Mouse (Mus musculus) layer of hippocampus, postnatal 36 days (tissue): ENCODE results near the gene Rap1b. TPM values are rescaled to one million over a fixed set of nuclear protein-coding genes. Genes with fewer than 3 reads are reported as not detected.
"Not testable (repeated sequence)": the region's sequence is repeated elsewhere in the genome, so short reads cannot be mapped to it uniquely, and the experiment has no call there.

Experiments used
- DNase-seq, 2 experiments: peaks; one replicate each; pipeline ENCODE4 v3.0.0; 2022
- total RNA-seq, 2 experiments: library from RNA; stranded (reverse); gene quantifications; 2 replicates each; pipeline ENCODE4 v1.2.3; 2021

The Rap1b gene
- 10 to 100 TPM; 64.4 to 66.1 TPM for total RNA-seq

- DNase-seq: peak; percentile 96 to 97
Observed at GRCm38 (mm10) chr10:117845597-117846259, at the start of gene Rap1b. Gene Rap1b, minus strand, starts transcription at chr10:117846035.

- no peak for DNase-seq
Observed at GRCm38 (mm10) chr10:117895186-117895585, 49.4 kb upstream of the Rap1b start.

- DNase-seq: no peak
Observed at GRCm38 (mm10) chr10:117894114-117895035, 48.5 kb upstream of the Rap1b start.

- not testable (repeated sequence) for DNase-seq
Observed at GRCm38 (mm10) chr10:117893128-117893527, 47.3 kb upstream of the Rap1b start.

- DNase-seq: no peak
Observed at GRCm38 (mm10) chr10:117891327-117891726, 45.5 kb upstream of the Rap1b start.

- no peak for DNase-seq
Observed at GRCm38 (mm10) chr10:117888822-117889221, 43.0 kb upstream of the Rap1b start.

GRCm38 (mm10) chr10:117885358-117885757 lies 39.5 kb upstream of the Rap1b start:
- DNase-seq: no peak

- no peak for DNase-seq
Observed at GRCm38 (mm10) chr10:117884760-117885159, 38.9 kb upstream of the Rap1b start.

- no peak for DNase-seq
Observed at GRCm38 (mm10) chr10:117883438-117883837, 37.6 kb upstream of the Rap1b start.

- DNase-seq: no peak
Observed at GRCm38 (mm10) chr10:117878628-117879027, 32.8 kb upstream of the Rap1b start.

GRCm38 (mm10) chr10:117876801-117877200 lies 31.0 kb upstream of the Rap1b start:
- no peak for DNase-seq

- DNase-seq: no peak
Observed at GRCm38 (mm10) chr10:117876400-117876799, 30.6 kb upstream of the Rap1b start.

GRCm38 (mm10) chr10:117874936-117875335 lies 29.1 kb upstream of the Rap1b start:
- peak; percentile 52 to 54 for DNase-seq

GRCm38 (mm10) chr10:117873952-117874351 lies 28.1 kb upstream of the Rap1b start:
- no peak for DNase-seq

GRCm38 (mm10) chr10:117872468-117872867 lies 26.6 kb upstream of the Rap1b start:
- no peak for DNase-seq

GRCm38 (mm10) chr10:117867301-117867700 lies 21.5 kb upstream of the Rap1b start:
- DNase-seq: no peak

- DNase-seq: no peak
Observed at GRCm38 (mm10) chr10:117866641-117867040, 20.8 kb upstream of the Rap1b start.

- DNase-seq: no peak
Observed at GRCm38 (mm10) chr10:117864695-117865094, 18.9 kb upstream of the Rap1b start.

- no peak for DNase-seq
Observed at GRCm38 (mm10) chr10:117864251-117864650, 18.4 kb upstream of the Rap1b start.

GRCm38 (mm10) chr10:117862014-117862580 lies 16.3 kb upstream of the Rap1b start:
- DNase-seq: no peak

GRCm38 (mm10) chr10:117860958-117861357 lies 15.1 kb upstream of the Rap1b start:
- no peak for DNase-seq

- no peak for DNase-seq
Observed at GRCm38 (mm10) chr10:117860361-117860760, 14.5 kb upstream of the Rap1b start.

GRCm38 (mm10) chr10:117859800-117860199 lies 14.0 kb upstream of the Rap1b start:
- DNase-seq: no peak
